ENCODE assay signal across 8 mouse cellular contexts in the genomic region with DNA sequence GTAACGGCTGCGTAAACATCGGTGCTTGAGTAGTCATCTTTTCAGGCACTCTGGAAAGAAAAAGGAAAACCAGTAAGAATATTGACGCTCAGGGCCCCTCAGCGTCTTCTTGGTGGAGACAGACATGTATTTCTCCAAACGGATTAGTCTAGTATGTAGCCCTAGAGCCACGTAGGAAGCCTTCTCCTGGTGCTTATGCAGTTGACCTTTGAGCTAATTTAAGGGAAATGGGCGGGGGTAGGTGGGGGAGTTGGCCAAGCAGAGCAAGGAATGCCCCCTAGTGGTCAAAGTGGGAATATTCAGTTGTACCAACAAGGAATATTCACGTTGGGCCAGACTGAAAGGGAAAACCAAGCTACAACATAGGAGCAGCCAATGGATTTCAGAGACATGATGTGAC. TPM values are rescaled to one million over a fixed set of nuclear protein-coding genes. Genes with fewer than 3 reads are reported as not detected.
A peak's percentile ranks its signal among the peaks of the same experiment; 100 is the strongest.
DNase-seq lines count a peak whose midpoint lies in the region; ATAC-seq and TF ChIP-seq lines count a peak whose summit lies in the region.

No protein-coding gene starts in this region.

- H3K9me3 ChIP-seq in lung, embryonic 14.5 days (ENCODE audit: low read depth, low read length), result no peaks in the 10 kb centered on the region

- no peak for ATAC-seq in lung, embryonic 14.5 days (ENCODE audit: insufficient read depth)

- intact Hi-C loops in left cerebral cortex, adult 2 months (cut with DNase I), result no loop called here
- intact Hi-C loops in left cerebral cortex, postnatal 4 days (cut with DNase I), result no loop called here

- no peak for DNase-seq in left cerebral cortex, adult 2 months (ENCODE audit: extremely low spot score in 1 of 2, low spot score in 2 of 2)
- no peak for DNase-seq in left cerebral cortex, adult 18-20 months (ENCODE audit: low spot score in 2 of 2)
- peak; percentile 5 for DNase-seq in adrenal gland, adult 8-10 months
- peak; percentile 47 to 73 for DNase-seq in heart, adult 9 months (ENCODE audit: low spot score in 2 of 2)
- DNase-seq in lung, embryonic 14.5 days, result peak; percentile 46
- no peak for DNase-seq in left cerebral cortex, adult 9 months (ENCODE audit: low spot score in 2 of 2)
- DNase-seq in spleen, postnatal 4 days (ENCODE audit: low spot score in 2 of 2), result no peak
- DNase-seq in left cerebral cortex, postnatal 4 days, result no peak

- no peaks in the 10 kb centered on the region for H3K27me3 ChIP-seq in lung, embryonic 14.5 days (ENCODE audit: insufficient read depth, low read length)

- no peak overlapping the region for H3K4me3 ChIP-seq in left cerebral cortex, adult 2 months
- H3K4me3 ChIP-seq in lung, embryonic 14.5 days (ENCODE audit: low read depth, low read length), result 0 out of 2 replicates have a peak overlapping the region, but pooled peaks have one; percentile 4

- 42% methylated on average over 9 of the region's 9 CpGs for WGBS in lung, embryonic 14.5 days

- H3K36me3 ChIP-seq in lung, embryonic 14.5 days (ENCODE audit: insufficient read depth), result no peaks in the 10 kb centered on the region

- H3K27ac ChIP-seq in left cerebral cortex, adult 2 months, result no peak overlapping the region
- no peak overlapping the region for H3K27ac ChIP-seq in lung, embryonic 14.5 days (ENCODE audit: low read depth)

- no peak overlapping the region for H3K4me2 ChIP-seq in lung, embryonic 14.5 days

- H3K4me1 ChIP-seq in lung, embryonic 14.5 days (ENCODE audit: insufficient read depth), result no peaks in the 10 kb centered on the region

- TF ChIP-seq CTCF in left cerebral cortex, adult 2 months (IDR thresholded peaks at IDR 0.05), result peak; percentile 66
- peak; percentile 69 for TF ChIP-seq CTCF in lung, embryonic 14.5 days (IDR thresholded peaks at IDR 0.05; ENCODE audit: low read depth)

- no peak overlapping the region for H3K9ac ChIP-seq in lung, embryonic 14.5 days

RNA-seq across cellular contexts. Expression of a gene that starts 2.2 kb away (rescaled TPM):
- 1 to 10 TPM in 1 of 2 experiments, under 1 TPM in 1; 0.54 to 1.3 TPM for total RNA-seq in left cerebral cortex, adult 2 months (2021)
- under 1 TPM; 0.40 to 0.53 TPM for total RNA-seq in left cerebral cortex, adult 18-20 months (2021)
- under 1 TPM; 0.05 to 0.42 (median 0.15) TPM for total RNA-seq in adrenal gland, adult 8-10 months (2022)
- polyA plus RNA-seq in lung, embryonic 14.5 days (2014; fragmentation: Nextera tagmentation; extraction: Ambion mirVana), result 0.63 and 7.9 TPM in 2 replicates
- 1 to 10 TPM; 1.5 to 1.6 TPM for total RNA-seq in left cerebral cortex, postnatal 4 days (2021)

Comparison
In these comparisons a context has a peak if more than half of its experiments do, and no peak if none do; other contexts are left out.
1. DNase-seq: peak in adrenal gland, adult 8-10 months (single experiment), heart, adult 9 months (2 of 2) and lung, embryonic 14.5 days (single experiment); none in left cerebral cortex, adult 2 months (0 of 2), left cerebral cortex, adult 18-20 months (0 of 2), left cerebral cortex, adult 9 months (0 of 2), spleen, postnatal 4 days (0 of 2) and left cerebral cortex, postnatal 4 days (single experiment).